Mouse (Mus musculus) stomach, embryonic 15.5 days (tissue): ENCODE measurements at regions not wholly inside any gene's neighbourhood (a gene's known extent, or its start where the extent isn't known, plus 50 kb on each side); places are given as distances from the start of the nearest gene placed in this dataset.

Experiments used
- ATAC-seq: fragments of 200-750 bp; cut with Nextera tagmentation; 2 replicates; pipeline ENCODE4 v1.8.0; 2017; ENCODE audit warnings: low read depth, moderate number of reproducible peaks, moderate TSS enrichment; ENCODE audit not compliant: insufficient read depth, low FRiP score
- H3K27ac ChIP-seq: fragments of 300-500 bp; sonication (generic); 2 replicates; pipeline ENCODE4 v1.5.1; 2015; ENCODE audit warnings: mild to moderate bottlenecking, inconsistent platforms
- H3K27me3 ChIP-seq: fragments of 300-500 bp; sonication (generic); replicated peaks from 2 replicates; pipeline ENCODE4 v1.6.1; 2015; ENCODE audit warnings: inconsistent platforms
- H3K36me3 ChIP-seq: fragments of 300-500 bp; sonication (generic); 2 replicates; pipeline ENCODE4 v1.6.1; 2015; ENCODE audit warnings: inconsistent platforms
- H3K4me1 ChIP-seq: fragments of 300-500 bp; sonication (generic); 2 replicates; pipeline ENCODE4 v1.6.1; 2015; ENCODE audit warnings: inconsistent platforms
- H3K4me2 ChIP-seq: fragments of 300-500 bp; sonication (generic); 2 replicates; pipeline ENCODE4 v1.6.1; 2015; ENCODE audit warnings: mild to moderate bottlenecking, inconsistent platforms
- H3K4me3 ChIP-seq: fragments of 300-500 bp; sonication (generic); replicated peaks from 2 replicates; pipeline ENCODE4 v1.5.1; 2015; ENCODE audit warnings: inconsistent platforms
- H3K9ac ChIP-seq: fragments of 300-500 bp; sonication (generic); 2 replicates; pipeline ENCODE4 v1.6.1; 2015; ENCODE audit warnings: inconsistent platforms
- H3K9me3 ChIP-seq: fragments of 300-500 bp; sonication (generic); 2 replicates; pipeline ENCODE4 v1.6.1; 2016; ENCODE audit warnings: inconsistent platforms
- WGBS: fragments of 180-500 bp; shearing (Covaris S2); methylation state at CpG from one replicate; pipeline ENCODE4 v1.1.7; 2015; 5-methylcytosine and 5-hydroxymethylcytosine counted together

- H3K9ac ChIP-seq: no peak overlapping the region
- no peak overlapping the region for H3K4me3 ChIP-seq
- H3K9me3 ChIP-seq: no peaks in the 10 kb centered on the region
- H3K36me3 ChIP-seq: no peaks in the 10 kb centered on the region
- no peaks in the 10 kb centered on the region for H3K27me3 ChIP-seq
- WGBS: 60% methylated on average over 2 of the region's 2 CpGs
- no peak for ATAC-seq
- no peak overlapping the region for H3K4me2 ChIP-seq
- no peak overlapping the region for H3K27ac ChIP-seq
- no peaks in the 10 kb centered on the region; the same call in 1 of the 2 replicates for H3K4me1 ChIP-seq
These were observed 572.0 kb downstream of the Lmo4 start for GRCm38 (mm10) chr3:143633036-143633435.

- no peak overlapping the region for H3K4me3 ChIP-seq
- H3K4me2 ChIP-seq: no peak overlapping the region
- no peaks in the 10 kb centered on the region for H3K27me3 ChIP-seq
- no peak for ATAC-seq
- WGBS: 31% methylated on average over 10 of the region's 10 CpGs
- H3K4me1 ChIP-seq: no peaks in the 10 kb centered on the region; the same call in 1 of the 2 replicates
- H3K36me3 ChIP-seq: no peaks in the 10 kb centered on the region
- no peaks in the 10 kb centered on the region for H3K9me3 ChIP-seq
- no peak overlapping the region for H3K9ac ChIP-seq
- no peak overlapping the region for H3K27ac ChIP-seq
These were observed 573.8 kb downstream of the Lmo4 start for GRCm38 (mm10) chr3:143631183-143631582.

- no peak for ATAC-seq
These were observed 580.1 kb downstream of the Lmo4 start for GRCm38 (mm10) chr3:143624906-143625305.

GRCm38 (mm10) chr3:143622275-143622674 lies 582.7 kb downstream of the Lmo4 start:
- ATAC-seq: no peak
- no peak overlapping the region for H3K27ac ChIP-seq
- no peaks in the 10 kb centered on the region for H3K9me3 ChIP-seq
- H3K4me3 ChIP-seq: no peak overlapping the region
- no peaks in the 10 kb centered on the region for H3K27me3 ChIP-seq
- 76% methylated on average over 3 of the region's 3 CpGs for WGBS
- H3K4me1 ChIP-seq: no peaks in the 10 kb centered on the region
- no peak overlapping the region for H3K4me2 ChIP-seq
- no peak overlapping the region for H3K9ac ChIP-seq
- H3K36me3 ChIP-seq: no peaks in the 10 kb centered on the region

More at GRCm38 (mm10) chr3:143624906-143625305, 580.1 kb downstream of the Lmo4 start:
- H3K27me3 ChIP-seq: no peaks in the 10 kb centered on the region
- WGBS: 84% methylated on average over 3 of the region's 3 CpGs
- H3K27ac ChIP-seq: no peak overlapping the region
- no peaks in the 10 kb centered on the region for H3K4me1 ChIP-seq
- H3K4me3 ChIP-seq: no peak overlapping the region
- no peak overlapping the region for H3K9ac ChIP-seq
- no peaks in the 10 kb centered on the region for H3K36me3 ChIP-seq
- no peaks in the 10 kb centered on the region for H3K9me3 ChIP-seq
- H3K4me2 ChIP-seq: no peak overlapping the region

- ATAC-seq: no peak
- 42% methylated on average over 1 of the region's 1 CpGs for WGBS
- no peaks in the 10 kb centered on the region for H3K9me3 ChIP-seq
These were observed 585.9 kb downstream of the Lmo4 start for GRCm38 (mm10) chr3:143619125-143619524.

GRCm38 (mm10) chr3:143614895-143615294 lies 590.1 kb downstream of the Lmo4 start:
- H3K4me1 ChIP-seq: no peaks in the 10 kb centered on the region
- no peaks in the 10 kb centered on the region for H3K27me3 ChIP-seq
- 65% methylated on average over 5 of the region's 5 CpGs for WGBS
- H3K9ac ChIP-seq: no peak overlapping the region
- ATAC-seq: no peak
- no peaks in the 10 kb centered on the region for H3K36me3 ChIP-seq
- H3K9me3 ChIP-seq: no peaks in the 10 kb centered on the region
- no peak overlapping the region for H3K4me3 ChIP-seq
- H3K27ac ChIP-seq: no peak overlapping the region
- H3K4me2 ChIP-seq: no peak overlapping the region

More at GRCm38 (mm10) chr3:143619125-143619524, 585.9 kb downstream of the Lmo4 start:
- no peaks in the 10 kb centered on the region for H3K36me3 ChIP-seq
- H3K27ac ChIP-seq: no peak overlapping the region
- H3K4me2 ChIP-seq: no peak overlapping the region
- no peak overlapping the region for H3K9ac ChIP-seq
- H3K4me1 ChIP-seq: no peaks in the 10 kb centered on the region
- H3K4me3 ChIP-seq: no peak overlapping the region
- H3K27me3 ChIP-seq: no peaks in the 10 kb centered on the region

GRCm38 (mm10) chr3:143614004-143614403 lies 591.0 kb downstream of the Lmo4 start:
- ATAC-seq: no peak
- Histone ChIP-seq H3K4me3 (no peak overlapping the region), H3K27ac (no peak overlapping the region), H3K4me2 (no peak overlapping the region), H3K4me1 (no peaks in the 10 kb centered on the region), H3K9me3 (no peaks in the 10 kb centered on the region), H3K9ac (no peak overlapping the region), H3K27me3 (no peaks in the 10 kb centered on the region), H3K36me3 (no peaks in the 10 kb centered on the region)
- 92% methylated on average over 3 of the region's 3 CpGs for WGBS

- Histone ChIP-seq H3K4me2 (no peak overlapping the region), H3K9me3 (no peaks in the 10 kb centered on the region), H3K4me1 (no peaks in the 10 kb centered on the region), H3K36me3 (no peaks in the 10 kb centered on the region), H3K4me3 (no peak overlapping the region), H3K27me3 (no peaks in the 10 kb centered on the region), H3K27ac (no peak overlapping the region), H3K9ac (no peak overlapping the region)
- no peak for ATAC-seq
- whole genome bisulfite sequencing: 49% methylated on average over 2 of the region's 2 CpGs
These were observed 595.3 kb downstream of the Lmo4 start for GRCm38 (mm10) chr3:143609673-143610072.

- WGBS: 37% methylated on average over 2 of the region's 2 CpGs
- H3K4me1 ChIP-seq: no peaks in the 10 kb centered on the region
- H3K9ac ChIP-seq: no peak overlapping the region
- H3K36me3 ChIP-seq: no peaks in the 10 kb centered on the region
- no peaks in the 10 kb centered on the region for H3K9me3 ChIP-seq
- H3K27ac ChIP-seq: no peak overlapping the region
- H3K4me2 ChIP-seq: no peak overlapping the region
- ATAC-seq: no peak
- H3K27me3 ChIP-seq: no peaks in the 10 kb centered on the region
- no peak overlapping the region for H3K4me3 ChIP-seq
These were observed 605.9 kb downstream of the Lmo4 start for GRCm38 (mm10) chr3:143599120-143599519.

- H3K36me3 ChIP-seq: no peaks in the 10 kb centered on the region
- H3K4me1 ChIP-seq: no peaks in the 10 kb centered on the region
- H3K4me3 ChIP-seq: no peak overlapping the region
- no peaks in the 10 kb centered on the region for H3K9me3 ChIP-seq
- no peaks in the 10 kb centered on the region for H3K27me3 ChIP-seq
- H3K9ac ChIP-seq: no peak overlapping the region
- WGBS: 28% methylated on average over 11 of the region's 11 CpGs
- no peak overlapping the region for H3K4me2 ChIP-seq
- no peak overlapping the region for H3K27ac ChIP-seq
- no peak for ATAC-seq
These were observed 607.9 kb downstream of the Lmo4 start for GRCm38 (mm10) chr3:143596949-143597593.

GRCm38 (mm10) chr3:143596011-143596683 lies 608.9 kb downstream of the Lmo4 start:
- Histone ChIP-seq H3K4me1 (no peaks in the 10 kb centered on the region), H3K9me3 (no peaks in the 10 kb centered on the region), H3K9ac (no peak overlapping the region), H3K4me3 (no peak overlapping the region), H3K4me2 (no peak overlapping the region), H3K36me3 (no peaks in the 10 kb centered on the region), H3K27me3 (no peaks in the 10 kb centered on the region), H3K27ac (no peak overlapping the region)
- WGBS: 77% methylated on average over 5 of the region's 5 CpGs
- ATAC-seq: no peak

GRCm38 (mm10) chr3:143595081-143595480 lies 609.9 kb downstream of the Lmo4 start:
- H3K4me2 ChIP-seq: no peak overlapping the region
- 63% methylated on average over 2 of the region's 2 CpGs for WGBS
- no peaks in the 10 kb centered on the region for H3K36me3 ChIP-seq
- H3K4me3 ChIP-seq: no peak overlapping the region
- no peaks in the 10 kb centered on the region for H3K9me3 ChIP-seq
- H3K9ac ChIP-seq: no peak overlapping the region
- H3K4me1 ChIP-seq: no peaks in the 10 kb centered on the region
- H3K27ac ChIP-seq: no peak overlapping the region
- no peaks in the 10 kb centered on the region for H3K27me3 ChIP-seq
- ATAC-seq: no peak
